Mouse (Mus musculus): Measurements from ENCODE around the gene Hopx.

Hopx gene

DNA sequence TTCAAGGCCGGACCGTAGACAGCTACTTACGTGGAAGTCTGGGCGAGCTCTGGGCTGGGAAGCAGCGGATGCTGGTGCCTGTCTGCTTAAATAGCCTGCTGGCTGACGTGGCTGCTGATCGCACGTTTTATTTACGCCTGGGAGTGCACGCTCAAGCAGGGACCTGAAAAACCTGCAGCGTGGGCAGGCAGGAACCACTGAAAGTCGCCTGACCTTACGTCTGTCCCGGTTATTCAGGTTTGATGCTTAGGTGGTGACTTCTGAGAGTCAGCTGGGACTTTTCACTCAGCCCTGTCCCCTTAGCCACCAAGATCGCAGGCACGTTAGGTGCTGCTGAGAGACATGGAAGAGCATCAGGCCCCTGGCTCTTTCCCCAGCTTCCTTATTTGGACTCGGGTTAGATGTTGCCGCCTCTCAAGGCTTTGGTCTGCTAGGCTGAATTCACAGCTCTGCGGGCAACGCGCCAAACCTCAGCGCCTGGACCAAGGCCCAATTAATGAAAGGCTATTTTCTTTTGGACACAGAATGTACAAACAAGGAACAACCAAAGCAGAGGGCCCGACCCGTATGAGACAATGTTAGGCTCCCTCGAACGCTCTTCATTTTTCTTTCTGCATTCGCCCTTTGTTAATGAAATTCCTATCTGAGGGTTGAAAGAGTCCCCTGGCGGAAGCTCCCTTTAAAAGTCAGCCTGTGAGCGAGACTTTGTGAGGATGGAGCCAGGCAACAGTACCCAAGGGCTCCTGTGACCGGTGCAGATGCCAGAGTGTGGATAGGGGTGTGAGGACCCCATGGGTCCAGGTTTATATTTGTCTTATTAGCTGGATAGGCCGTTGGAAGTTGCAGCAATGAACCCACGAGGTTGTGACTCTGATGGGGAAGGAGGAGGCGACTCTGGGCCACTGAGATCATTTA lies at the start of gene Hopx:
Gene Hopx (minus strand): TSS at position 305 of the 915 bp plus-strand sequence.
- DNase-seq (ENCODE audit: extremely low read depth, insufficient read length, low spot score) = peak; percentile 59

DNA sequence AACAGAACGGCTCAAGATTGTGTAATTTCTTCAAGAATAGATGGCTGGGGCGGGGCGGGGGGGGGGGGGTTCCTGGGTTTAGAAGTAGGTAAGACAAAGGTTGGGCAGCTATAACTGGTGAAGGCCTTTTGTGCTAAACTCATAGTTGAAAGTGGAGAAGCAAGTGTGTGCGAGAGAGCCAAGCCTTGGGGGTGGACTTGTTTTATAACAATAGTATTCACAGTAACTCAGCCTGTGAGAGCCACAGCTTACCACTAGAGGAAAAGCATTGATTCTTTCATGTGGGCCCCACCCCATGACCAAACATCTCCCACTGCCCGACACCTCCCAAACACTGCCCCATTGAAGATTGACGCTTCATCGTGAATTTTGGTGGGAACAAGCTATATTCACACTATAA lies 48.7 kb upstream of the Hopx start:
- no peak for DNase-seq (ENCODE audit: extremely low read depth, insufficient read length, low spot score)

DNA sequence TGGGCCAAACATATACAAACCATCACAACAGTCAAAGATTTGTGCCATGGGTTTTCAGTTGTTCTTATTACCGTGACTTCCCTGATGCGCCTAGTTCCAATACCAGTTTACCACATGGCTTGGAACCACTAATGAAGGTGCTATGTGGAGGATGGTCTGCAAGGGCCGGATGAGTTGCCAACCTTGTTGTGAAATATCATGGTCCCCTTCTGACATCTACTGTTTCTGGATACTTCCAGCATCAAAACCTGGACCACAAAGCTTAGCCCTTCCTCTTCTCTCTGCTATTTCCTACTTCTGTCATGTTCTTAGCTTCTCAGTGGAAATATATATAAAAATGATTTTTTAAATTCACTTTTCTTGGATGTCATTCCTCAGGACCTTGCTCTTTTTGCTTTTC lies 47.6 kb upstream of the Hopx start:
- no peak for DNase-seq (ENCODE audit: extremely low read depth, insufficient read length, low spot score)

DNA sequence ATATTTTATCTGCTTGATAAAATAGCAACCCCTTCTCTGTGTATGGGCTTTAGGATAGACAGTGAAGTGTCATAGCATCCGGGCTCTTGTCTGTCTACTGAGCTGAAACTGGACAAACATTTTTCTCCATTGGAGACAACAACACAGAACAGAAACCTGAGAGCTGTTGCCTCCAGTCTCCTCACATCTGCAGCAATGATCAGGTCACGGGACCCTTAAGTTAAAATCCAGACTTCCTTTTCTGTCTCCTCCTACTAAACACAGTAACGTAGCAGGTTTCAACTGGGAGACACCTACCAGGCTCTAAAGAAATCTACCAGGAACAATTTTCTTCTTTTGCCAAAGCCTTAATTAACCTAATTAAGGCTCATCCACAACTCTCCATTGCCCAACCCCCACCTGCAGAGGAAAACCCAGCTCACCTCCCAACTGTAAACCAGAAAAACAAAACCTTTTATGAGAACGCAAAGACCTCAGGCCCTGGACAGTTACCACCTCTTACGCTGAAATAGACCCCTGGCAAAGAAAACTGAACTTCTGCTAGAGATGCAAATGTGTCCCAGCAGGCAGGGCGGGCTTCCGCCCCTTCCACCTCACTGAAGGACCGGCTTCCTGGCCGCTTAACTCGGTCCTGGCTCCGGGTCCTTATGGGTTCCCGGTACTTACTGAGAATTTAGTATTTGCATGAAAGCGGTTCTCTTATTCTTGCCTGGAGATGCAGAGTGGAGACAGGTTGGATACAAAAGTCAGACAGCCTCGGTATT lies 43.0 kb upstream of the Hopx start:
- DNase-seq (ENCODE audit: extremely low read depth, insufficient read length, low spot score) = no peak

GRCm38 (mm10) chr5:77156938-77157337 lies 42.0 kb upstream of the Hopx start:
- DNase-seq (ENCODE audit: extremely low read depth, insufficient read length, low spot score) = no peak

DNA sequence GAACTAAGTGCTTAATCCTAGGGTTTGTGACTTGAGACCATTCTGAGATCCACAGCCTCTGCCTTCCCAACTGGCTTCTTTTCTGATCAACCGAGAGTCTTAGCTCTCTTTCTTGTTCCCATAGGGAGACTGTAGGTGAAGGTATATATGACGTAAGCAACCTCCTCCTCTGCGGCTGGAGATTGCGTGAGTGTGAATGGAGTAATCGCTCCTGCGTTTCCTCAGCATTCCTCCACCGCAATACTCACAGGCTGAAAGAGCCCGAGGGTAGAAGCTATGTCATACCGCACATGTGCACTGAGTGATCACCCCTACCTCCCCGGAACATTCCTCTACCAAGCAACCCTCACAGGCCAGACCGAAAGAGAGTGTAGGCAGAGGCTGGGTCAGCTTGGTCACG lies 40.6 kb upstream of the Hopx start:
- no peak for DNase-seq (ENCODE audit: extremely low read depth, insufficient read length, low spot score)

DNA sequence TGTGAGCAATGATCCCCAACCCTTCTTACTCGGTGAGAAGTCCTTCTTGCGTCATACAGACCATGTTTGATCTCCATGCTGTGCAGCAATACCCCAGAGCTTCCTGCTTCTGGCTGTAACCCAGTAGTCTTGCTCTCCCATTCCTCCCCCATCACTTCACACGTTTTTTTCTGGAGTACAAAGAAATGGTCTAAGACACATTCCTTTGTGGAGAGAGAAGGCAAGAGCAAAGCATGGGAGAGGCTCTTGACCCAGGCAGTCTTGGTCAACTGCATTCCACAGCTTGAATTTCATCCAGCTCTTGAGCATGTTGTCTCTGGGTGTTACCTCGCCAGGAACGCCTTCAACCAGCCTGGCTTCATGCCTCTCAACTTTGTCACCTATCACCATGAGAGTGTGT lies 39.9 kb upstream of the Hopx start:
- DNase-seq (ENCODE audit: extremely low read depth, insufficient read length, low spot score) = peak; percentile 49

GRCm38 (mm10) chr5:77151738-77152137 lies 36.8 kb upstream of the Hopx start:
- DNase-seq (ENCODE audit: extremely low read depth, insufficient read length, low spot score) = no peak

DNA sequence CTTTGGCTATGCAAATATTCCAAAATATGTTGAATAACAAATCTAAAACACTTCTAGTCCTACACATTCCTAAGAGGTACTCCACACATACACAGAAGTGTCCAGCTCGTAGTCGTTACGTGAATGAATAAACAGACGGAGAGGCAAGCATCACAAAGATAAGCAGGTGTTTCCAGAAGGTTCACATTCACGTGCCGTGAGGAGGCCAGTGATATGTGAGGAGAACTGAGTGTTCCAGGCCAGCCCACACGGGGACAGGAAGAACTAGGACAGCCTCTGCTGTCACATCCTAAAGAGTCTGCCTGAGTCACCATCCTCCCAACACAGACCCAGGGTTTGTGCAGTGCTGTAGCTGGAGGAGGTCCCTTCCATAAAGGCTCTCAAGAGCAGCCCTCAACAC lies 36.2 kb upstream of the Hopx start:
- no peak for DNase-seq (ENCODE audit: extremely low read depth, insufficient read length, low spot score)

DNA sequence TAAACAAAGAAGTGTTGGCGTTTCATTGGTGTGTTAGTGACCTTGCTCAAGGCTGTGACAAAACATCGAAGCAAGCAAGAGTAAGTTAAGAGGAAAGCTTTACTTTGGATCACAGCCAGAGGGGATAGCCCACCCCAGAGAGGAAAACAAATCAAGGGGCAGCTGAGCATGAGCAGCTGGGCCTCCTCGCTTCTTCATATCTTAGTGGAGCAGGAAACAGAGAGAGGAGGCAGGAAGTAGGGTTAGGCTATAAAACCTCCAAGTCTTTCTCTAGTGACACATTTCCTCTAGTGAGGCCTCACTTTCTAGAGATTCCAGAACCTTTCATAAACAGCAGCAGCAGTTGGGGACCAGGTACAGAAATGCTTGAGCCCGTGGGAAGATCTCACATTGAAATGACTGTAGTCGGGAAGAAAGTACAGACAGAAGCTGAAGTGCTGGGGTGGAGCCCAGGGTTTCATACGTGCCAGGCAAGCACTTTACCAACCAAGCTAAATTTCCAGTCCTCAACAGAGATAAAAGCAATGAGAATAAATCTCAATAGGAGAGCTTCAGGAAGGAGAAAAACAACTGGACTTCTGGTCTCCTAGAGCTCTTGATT lies 33.2 kb upstream of the Hopx start:
- DNase-seq (ENCODE audit: extremely low read depth, insufficient read length, low spot score) = no peak

GRCm38 (mm10) chr5:77146459-77147170 lies 31.7 kb upstream of the Hopx start:
- no peak for DNase-seq (ENCODE audit: extremely low read depth, insufficient read length, low spot score)

DNA sequence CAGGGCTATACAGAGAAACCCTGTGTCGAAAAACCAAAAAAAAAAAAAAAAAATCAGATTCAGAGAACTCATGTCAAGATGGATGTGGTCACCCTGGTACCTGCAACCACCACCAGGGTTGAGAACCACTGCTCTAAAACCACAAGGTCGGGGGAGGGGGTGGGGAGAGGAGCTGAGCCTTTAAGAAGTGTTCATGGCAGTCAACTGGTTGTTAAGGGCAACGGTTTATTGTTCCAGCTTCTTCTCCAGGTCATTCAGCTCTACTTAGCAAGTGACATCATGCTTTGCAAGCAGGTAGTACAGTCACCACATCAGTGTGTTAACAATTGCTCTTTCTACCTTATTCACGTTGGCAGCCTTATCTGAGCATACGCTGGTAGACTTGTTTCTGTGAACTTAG lies 29.7 kb upstream of the Hopx start:
- DNase-seq (ENCODE audit: extremely low read depth, insufficient read length, low spot score) = no peak

GRCm38 (mm10) chr5:77143076-77143475 lies 28.2 kb upstream of the Hopx start:
- no peak for DNase-seq (ENCODE audit: extremely low read depth, insufficient read length, low spot score)

- no peak for DNase-seq (ENCODE audit: extremely low read depth, insufficient read length, low spot score)
Measured at GRCm38 (mm10) chr5:77141336-77141735, 26.4 kb upstream of the Hopx start.

GRCm38 (mm10) chr5:77140861-77141260 lies 25.9 kb upstream of the Hopx start:
- DNase-seq (ENCODE audit: extremely low read depth, insufficient read length, low spot score) = no peak

DNA sequence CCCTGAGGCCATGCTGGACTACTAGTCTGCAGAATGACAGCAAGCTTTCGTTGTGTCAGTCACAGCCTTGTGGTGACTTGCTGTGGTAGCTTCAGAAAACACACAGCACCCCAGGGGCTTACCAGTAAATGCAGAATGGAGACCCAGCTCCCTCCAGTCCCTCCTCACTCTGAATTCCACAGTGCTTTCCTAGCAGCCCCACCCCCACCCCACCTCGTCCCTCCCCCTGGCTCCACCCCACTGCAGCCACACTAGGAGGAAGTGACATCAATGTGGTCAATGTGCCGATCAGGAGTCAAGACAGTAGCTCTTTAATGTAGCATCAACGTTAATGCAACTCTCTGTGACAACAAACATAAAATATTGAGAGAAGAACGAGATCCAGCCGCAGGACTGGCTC lies 25.2 kb upstream of the Hopx start:
- DNase-seq (ENCODE audit: extremely low read depth, insufficient read length, low spot score) = no peak

DNA sequence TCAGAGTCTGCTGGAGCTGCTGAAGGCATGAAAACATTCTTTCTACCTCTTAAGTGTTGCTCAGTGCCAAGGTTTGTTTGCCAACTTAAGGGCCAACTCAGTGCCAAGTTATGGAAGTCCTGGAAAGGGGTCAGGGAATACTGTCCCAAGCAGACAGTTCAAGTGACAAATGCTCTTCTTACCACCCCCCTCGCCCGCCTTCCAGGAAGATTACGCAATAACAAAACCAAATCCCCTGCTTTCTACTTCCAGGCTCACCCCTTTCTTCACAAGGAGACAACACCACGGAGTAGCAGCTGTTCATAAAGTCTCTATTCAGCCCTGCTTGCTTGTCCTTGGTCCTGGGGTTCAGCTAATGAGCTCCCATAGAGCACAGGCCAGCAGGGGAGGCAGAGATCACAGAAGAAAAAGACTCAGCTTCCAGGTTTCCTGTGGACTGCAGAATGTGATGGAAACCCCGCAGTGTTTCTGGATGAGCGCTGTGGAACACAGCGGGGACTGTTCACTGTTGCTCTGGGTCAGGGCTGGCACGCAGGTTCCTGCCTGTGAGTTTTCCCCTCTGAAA lies 22.9 kb upstream of the Hopx start:
- no peak for DNase-seq (ENCODE audit: extremely low read depth, insufficient read length, low spot score)

- no peak for DNase-seq (ENCODE audit: extremely low read depth, insufficient read length, low spot score)
Measured at GRCm38 (mm10) chr5:77136684-77137224, 21.8 kb upstream of the Hopx start.

DNA sequence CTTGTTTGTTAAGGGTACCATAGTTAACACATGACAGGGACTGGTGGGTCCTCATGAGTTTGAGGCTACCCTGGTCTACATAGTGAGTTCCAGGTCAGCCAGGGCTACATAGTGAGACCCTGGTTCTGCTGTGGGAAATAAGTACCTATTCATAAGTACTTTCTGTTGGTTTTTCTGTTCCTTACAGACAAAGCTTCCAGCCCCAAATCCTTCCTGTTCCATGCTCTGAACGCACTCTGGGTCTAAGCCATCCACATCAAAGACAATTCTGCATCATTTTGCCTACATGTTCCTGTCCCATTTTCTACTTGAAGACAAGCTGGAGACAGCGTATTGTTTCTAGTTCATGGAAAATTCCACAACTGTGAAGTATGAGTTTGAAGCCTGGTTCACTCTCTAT lies 20.0 kb upstream of the Hopx start:
- no peak for DNase-seq (ENCODE audit: extremely low read depth, insufficient read length, low spot score)

DNA sequence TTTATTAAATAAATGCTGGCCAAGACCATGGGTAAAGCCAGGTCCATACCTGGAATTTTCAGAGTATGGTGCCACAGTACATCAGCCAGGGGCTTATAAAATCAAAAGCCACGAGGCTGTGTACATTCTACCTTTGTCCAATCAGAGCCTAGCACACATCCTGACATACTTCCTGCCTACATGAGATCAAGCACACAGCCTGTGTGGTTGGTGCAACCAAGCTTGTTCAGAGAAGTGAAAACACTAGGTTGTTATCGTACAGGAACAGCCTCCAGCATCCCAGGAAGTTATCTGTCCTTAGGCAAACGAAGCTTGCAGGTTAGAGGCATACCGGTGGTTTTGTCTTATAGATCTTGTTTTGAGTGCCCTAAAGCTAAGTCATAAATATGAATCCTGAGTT lies 19.5 kb upstream of the Hopx start:
- DNase-seq (ENCODE audit: extremely low read depth, insufficient read length, low spot score) = peak; percentile 28
